Mouse (Mus musculus) embryo, embryonic 11.5 days (tissue): ENCODE measurements around the gene Mrtfa.

Experiments used
- DNase-seq: peaks from one replicate; pipeline ENCODE4 v3.0.0-alpha.2; 2012; ENCODE audit warnings: low read depth, low spot score

The Mrtfa gene

GRCm38 (mm10) chr15:81030891-81031425, 159.6 kb downstream of the Mrtfa start:
- no peak for DNase-seq

- peak; percentile 70 for DNase-seq
Measured at GRCm38 (mm10) chr15:81027378-81028173, 163.0 kb downstream of the Mrtfa start.

- no peak for DNase-seq
Measured at GRCm38 (mm10) chr15:81026901-81027300, 163.7 kb downstream of the Mrtfa start.

- DNase-seq = no peak
Measured at GRCm38 (mm10) chr15:81023842-81024241, 166.7 kb downstream of the Mrtfa start.

GRCm38 (mm10) chr15:81022437-81022836, 168.1 kb downstream of the Mrtfa start:
- no peak for DNase-seq

- no peak for DNase-seq
Measured at GRCm38 (mm10) chr15:81021377-81021776, 169.2 kb downstream of the Mrtfa start.

- no peak for DNase-seq
Measured at GRCm38 (mm10) chr15:81017308-81017707, 173.2 kb downstream of the Mrtfa start.

GRCm38 (mm10) chr15:81016488-81016887, 174.1 kb downstream of the Mrtfa start:
- no peak for DNase-seq

GRCm38 (mm10) chr15:81015068-81015744, 175.4 kb downstream of the Mrtfa start:
- no peak for DNase-seq

- DNase-seq = no peak
Measured at GRCm38 (mm10) chr15:81013186-81013585, 177.4 kb downstream of the Mrtfa start.

GRCm38 (mm10) chr15:81012359-81012758, 178.2 kb downstream of the Mrtfa start:
- no peak for DNase-seq

- no peak for DNase-seq
Measured at GRCm38 (mm10) chr15:81011523-81011922, 179.0 kb downstream of the Mrtfa start.

GRCm38 (mm10) chr15:81010114-81010513, 180.4 kb downstream of the Mrtfa start:
- DNase-seq = no peak

GRCm38 (mm10) chr15:81008689-81009123, 181.9 kb downstream of the Mrtfa start:
- DNase-seq = no peak

GRCm38 (mm10) chr15:81007905-81008304, 182.7 kb downstream of the Mrtfa start:
- no peak for DNase-seq

GRCm38 (mm10) chr15:81007339-81007738, 183.2 kb downstream of the Mrtfa start:
- no peak for DNase-seq

- DNase-seq = no peak
Measured at GRCm38 (mm10) chr15:81006127-81006735, 184.3 kb downstream of the Mrtfa start.

- DNase-seq = no peak
Measured at GRCm38 (mm10) chr15:81000419-81001138, 190.0 kb downstream of the Mrtfa start.

GRCm38 (mm10) chr15:80997077-80997476, 193.5 kb downstream of the Mrtfa start:
- DNase-seq = no peak

- no peak for DNase-seq
Measured at GRCm38 (mm10) chr15:80996090-80996835, 194.3 kb downstream of the Mrtfa start.

- no peak for DNase-seq
Measured at GRCm38 (mm10) chr15:80994959-80995358, 195.6 kb downstream of the Mrtfa start.
